Mouse (Mus musculus): Measurements from ENCODE around the gene Mindy2. TPM values are rescaled to one million over a fixed set of nuclear protein-coding genes. Genes with fewer than 3 reads are reported as not detected.

Mindy2 gene
- total and polyA plus RNA-seq, 2 experiments from 2014 or later, result 19.9 to 44.1 TPM

DNA sequence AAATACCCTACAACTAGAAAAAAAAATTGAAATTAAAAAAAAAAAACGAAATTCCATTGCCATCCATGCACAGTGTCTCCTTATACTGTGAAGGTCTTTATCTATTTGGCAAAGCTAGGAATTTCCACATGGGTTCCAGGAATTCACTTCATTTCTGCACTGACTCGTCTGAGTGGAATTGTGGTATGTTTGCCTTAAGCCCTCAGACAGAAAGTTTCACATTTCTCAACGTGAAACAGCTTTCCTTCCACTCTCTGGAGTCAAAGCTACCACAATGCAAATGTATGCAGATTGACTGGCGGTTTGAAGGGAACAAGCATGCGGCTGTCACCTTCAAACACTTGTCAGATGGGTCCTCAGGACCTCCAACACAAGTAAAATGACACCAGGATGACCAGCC, 25.3 kb downstream of the Mindy2 start:
- Histone ChIP-seq H3K36me3 (ENCODE audit: insufficient read depth, low read length) (no peaks in the 10 kb centered on the region), H3K4me2 (ENCODE audit: low read depth, low read length, poor library complexity, severe bottlenecking) (no peak overlapping the region), H3K27me3 (ENCODE audit: insufficient read depth, low read length) (no peaks in the 10 kb centered on the region), H3K9ac (replicated peaks; ENCODE audit: low read length, poor library complexity, severe bottlenecking) (no peak overlapping the region), H3K27ac (ENCODE audit: low read depth, low read length) (no peak overlapping the region), H3K9me3 (ENCODE audit: low read length) (no peaks in the 10 kb centered on the region), H3K4me1 (ENCODE audit: insufficient read depth, low read length) (no peaks in the 10 kb centered on the region), H3K4me3 (ENCODE audit: low read depth, low read length) (no peak overlapping the region)
- DNase-seq (ENCODE audit: low spot score) (no peak), ATAC-seq (ENCODE audit: low FRiP score) (no peak)
- TF ChIP-seq CTCF (IDR thresholded peaks at IDR 0.05), result no peak
- 32% methylated on average over 5 of the region's 5 CpGs for WGBS

DNA sequence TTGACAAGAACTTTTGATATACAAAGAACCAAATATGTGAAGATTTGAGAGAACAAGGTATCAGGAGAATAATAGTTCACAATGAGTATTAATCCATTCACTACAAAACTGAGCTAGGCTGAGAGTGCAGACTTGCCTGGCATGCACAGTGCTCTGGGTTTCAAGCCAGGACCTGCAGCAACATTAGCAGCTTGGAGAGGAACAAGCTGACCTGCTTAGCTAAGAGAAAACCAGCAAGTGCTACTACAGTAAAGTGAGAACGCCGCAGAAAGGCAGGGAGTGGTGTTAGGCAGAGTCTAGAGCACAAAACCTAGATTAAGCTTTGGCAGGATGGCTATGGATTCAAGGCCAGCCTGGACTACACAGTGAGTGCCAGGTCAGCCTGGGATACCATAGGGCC, 27.3 kb downstream of the Mindy2 start:
- H3K4me3 ChIP-seq (ENCODE audit: low read depth, low read length), result no peak overlapping the region
- H3K36me3 ChIP-seq (ENCODE audit: insufficient read depth, low read length), result no peaks in the 10 kb centered on the region
- H3K9ac ChIP-seq (replicated peaks; ENCODE audit: low read length, poor library complexity, severe bottlenecking), result no peak overlapping the region
- no peak overlapping the region for H3K4me2 ChIP-seq (ENCODE audit: low read depth, low read length, poor library complexity, severe bottlenecking)
- no peaks in the 10 kb centered on the region for H3K9me3 ChIP-seq (ENCODE audit: low read length)
- DNase-seq (ENCODE audit: low spot score) (no peak), ATAC-seq (ENCODE audit: low FRiP score) (no peak)
- TF ChIP-seq CTCF (IDR thresholded peaks at IDR 0.05), result no peak
- no peaks in the 10 kb centered on the region for H3K4me1 ChIP-seq (ENCODE audit: insufficient read depth, low read length)
- no peaks in the 10 kb centered on the region for H3K27me3 ChIP-seq (ENCODE audit: insufficient read depth, low read length)
- 92% methylated on average over 2 of the region's 2 CpGs for WGBS
- no peak overlapping the region for H3K27ac ChIP-seq (ENCODE audit: low read depth, low read length)

DNA sequence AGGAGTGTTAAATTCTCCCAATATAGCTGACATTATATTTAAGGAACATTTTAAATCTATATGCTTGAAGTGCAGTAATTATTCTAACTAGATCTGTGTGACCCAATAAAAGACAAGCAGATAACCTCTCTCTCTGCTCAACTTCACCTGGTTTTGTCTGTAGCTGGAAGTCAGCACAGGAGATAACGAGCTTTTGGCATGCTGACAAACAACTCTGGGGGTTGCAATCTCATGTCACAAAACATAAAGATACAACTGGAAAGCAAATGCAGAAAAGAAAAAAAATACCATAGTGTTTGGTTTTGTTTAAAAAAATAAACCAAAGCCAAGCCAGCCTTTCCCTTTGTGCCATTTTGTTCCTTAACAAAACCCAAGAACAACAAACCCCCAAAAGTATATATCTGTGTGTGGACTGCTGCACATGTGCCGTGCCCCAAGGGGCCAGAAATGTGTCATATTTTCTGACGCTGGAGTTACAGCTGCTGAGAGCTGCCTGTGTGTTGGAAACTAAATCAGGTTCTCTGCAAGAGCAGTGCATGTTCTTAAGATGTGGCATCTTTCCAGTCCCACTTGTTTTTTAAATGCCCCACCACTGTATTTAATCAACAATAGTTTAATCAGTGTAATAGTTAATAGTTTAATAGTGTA, 45.8 kb downstream of the Mindy2 start:
- H3K36me3 ChIP-seq (ENCODE audit: insufficient read depth, low read length), result peaks cover 16% of the 10 kb centered on the region; the same call in 1 of the 2 replicates
- no peak overlapping the region for H3K4me3 ChIP-seq (ENCODE audit: low read depth, low read length)
- H3K4me1 ChIP-seq (ENCODE audit: insufficient read depth, low read length), result no peaks in the 10 kb centered on the region
- no peak overlapping the region for H3K27ac ChIP-seq (ENCODE audit: low read depth, low read length)
- DNase-seq (ENCODE audit: low spot score) (no peak), ATAC-seq (ENCODE audit: low FRiP score) (no peak)
- 64% methylated on average over 3 of the region's 3 CpGs for WGBS
- H3K27me3 ChIP-seq (ENCODE audit: insufficient read depth, low read length), result no peaks in the 10 kb centered on the region
- no peak for TF ChIP-seq CTCF (IDR thresholded peaks at IDR 0.05)
- H3K9me3 ChIP-seq (ENCODE audit: low read length), result no peaks in the 10 kb centered on the region
- no peak overlapping the region for H3K4me2 ChIP-seq (ENCODE audit: low read depth, low read length, poor library complexity, severe bottlenecking)
- H3K9ac ChIP-seq (replicated peaks; ENCODE audit: low read length, poor library complexity, severe bottlenecking), result no peak overlapping the region

DNA sequence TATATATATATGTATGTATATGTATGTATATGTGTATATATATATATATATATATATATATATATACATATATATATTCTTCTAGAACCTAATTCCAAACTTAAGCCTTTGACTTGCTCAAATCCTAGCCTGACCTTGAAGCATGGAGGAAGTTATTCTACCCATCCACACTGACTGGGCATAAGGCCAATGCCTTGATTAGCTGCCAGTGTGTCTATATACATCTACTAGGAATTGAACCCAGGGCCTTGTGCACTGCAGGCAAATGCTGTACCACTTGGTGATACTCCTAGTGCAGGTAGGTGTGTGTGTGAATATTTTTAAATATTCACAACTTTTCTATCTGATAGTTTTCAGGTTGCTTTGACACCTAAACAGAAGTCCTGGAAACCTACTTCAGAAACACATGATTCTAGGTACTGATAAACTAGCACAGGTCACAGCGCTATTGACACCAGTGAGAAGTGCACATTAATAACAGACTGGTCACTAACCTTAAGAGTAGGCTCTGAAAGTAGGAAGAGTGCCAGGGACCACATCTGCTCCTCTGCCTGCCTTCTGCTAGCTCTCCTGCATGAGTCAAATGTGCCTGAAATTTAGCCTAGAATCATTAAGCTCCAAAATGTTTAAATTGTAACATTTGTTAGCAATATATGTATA, 54.7 kb downstream of the Mindy2 start:
- 89% methylated on average over 1 of the region's 1 CpGs for WGBS
- no peak for TF ChIP-seq CTCF (IDR thresholded peaks at IDR 0.05)
- DNase-seq (ENCODE audit: low spot score) (no peak), ATAC-seq (ENCODE audit: low FRiP score) (no peak)
- Histone ChIP-seq H3K36me3 (ENCODE audit: insufficient read depth, low read length) (peaks cover 11% of the 10 kb centered on the region; the same call in 1 of the 2 replicates), H3K4me3 (ENCODE audit: low read depth, low read length) (no peak overlapping the region), H3K9me3 (ENCODE audit: low read length) (no peaks in the 10 kb centered on the region), H3K27ac (ENCODE audit: low read depth, low read length) (no peak overlapping the region), H3K4me1 (ENCODE audit: insufficient read depth, low read length) (no peaks in the 10 kb centered on the region), H3K9ac (replicated peaks; ENCODE audit: low read length, poor library complexity, severe bottlenecking) (no peak overlapping the region), H3K27me3 (ENCODE audit: insufficient read depth, low read length) (no peaks in the 10 kb centered on the region), H3K4me2 (ENCODE audit: low read depth, low read length, poor library complexity, severe bottlenecking) (no peak overlapping the region)

DNA sequence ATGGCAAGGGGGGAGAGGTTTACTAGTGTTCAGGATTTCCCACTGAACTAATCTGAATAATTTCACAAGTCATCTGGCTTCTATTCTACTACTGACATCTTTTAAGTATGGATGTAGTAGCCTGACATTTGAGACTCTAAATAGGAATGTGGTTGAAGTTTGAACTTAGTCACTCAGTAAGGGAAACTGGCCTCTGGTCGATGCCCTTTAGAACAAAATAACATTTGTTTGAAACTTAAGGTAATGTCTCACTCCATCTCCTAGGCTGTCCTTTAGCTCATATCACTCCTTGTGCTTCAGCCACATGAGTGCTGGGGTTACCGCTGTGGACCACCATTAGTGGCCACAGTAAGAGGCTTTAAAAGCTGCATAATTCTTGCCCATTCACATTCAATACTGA, 58.7 kb downstream of the Mindy2 start:
- H3K4me3 ChIP-seq (ENCODE audit: low read depth, low read length), result no peak overlapping the region
- H3K36me3 ChIP-seq (ENCODE audit: insufficient read depth, low read length), result peaks cover 5% of the 10 kb centered on the region
- H3K27me3 ChIP-seq (ENCODE audit: insufficient read depth, low read length), result no peaks in the 10 kb centered on the region
- DNase-seq (ENCODE audit: low spot score) (no peak), ATAC-seq (ENCODE audit: low FRiP score) (no peak)
- no peaks in the 10 kb centered on the region for H3K9me3 ChIP-seq (ENCODE audit: low read length)
- no peak overlapping the region for H3K9ac ChIP-seq (replicated peaks; ENCODE audit: low read length, poor library complexity, severe bottlenecking)
- H3K27ac ChIP-seq (ENCODE audit: low read depth, low read length), result no peak overlapping the region
- no peak for TF ChIP-seq CTCF (IDR thresholded peaks at IDR 0.05)
- WGBS, result 100% methylated on average over 2 of the region's 2 CpGs
- no peaks in the 10 kb centered on the region for H3K4me1 ChIP-seq (ENCODE audit: insufficient read depth, low read length)
- no peak overlapping the region for H3K4me2 ChIP-seq (ENCODE audit: low read depth, low read length, poor library complexity, severe bottlenecking)

DNA sequence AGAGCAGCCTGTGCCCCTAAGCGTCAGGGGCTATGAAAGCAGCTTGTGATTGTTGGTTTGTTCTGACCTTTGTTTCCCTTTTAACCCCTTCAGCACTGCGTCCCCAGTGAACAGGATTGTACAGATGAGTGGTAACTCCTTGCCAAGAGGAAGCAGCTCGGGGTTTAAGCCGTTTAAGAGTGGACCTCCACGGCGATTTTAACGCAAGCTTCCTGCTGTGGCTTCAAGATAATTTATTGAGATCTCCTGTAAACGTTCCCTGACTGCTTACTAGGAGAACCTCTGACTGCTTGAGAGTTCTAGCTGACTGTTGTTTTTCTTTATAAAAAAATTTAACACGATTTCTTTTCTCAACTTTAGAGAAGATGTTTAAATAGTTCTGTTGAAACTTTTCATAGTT, 65.5 kb downstream of the Mindy2 start:
- DNase-seq (ENCODE audit: low spot score), result no peak
- ATAC-seq (ENCODE audit: low FRiP score), result no peak
- TF ChIP-seq CTCF (IDR thresholded peaks at IDR 0.05), result no peak
- Histone ChIP-seq H3K4me3 (ENCODE audit: low read depth, low read length) (no peak overlapping the region), H3K27ac (ENCODE audit: low read depth, low read length) (no peak overlapping the region), H3K9ac (replicated peaks; ENCODE audit: low read length, poor library complexity, severe bottlenecking) (no peak overlapping the region), H3K9me3 (ENCODE audit: low read length) (no peaks in the 10 kb centered on the region), H3K27me3 (ENCODE audit: insufficient read depth, low read length) (no peaks in the 10 kb centered on the region), H3K4me1 (ENCODE audit: insufficient read depth, low read length) (no peaks in the 10 kb centered on the region), H3K4me2 (ENCODE audit: low read depth, low read length, poor library complexity, severe bottlenecking) (no peak overlapping the region), H3K36me3 (ENCODE audit: insufficient read depth, low read length) (peaks cover 60% of the 10 kb centered on the region)
- 60% methylated on average over 9 of the region's 9 CpGs for WGBS
